Mouse (Mus musculus) brain, embryonic 14.5 days (tissue): ENCODE measurements around the gene Ccdc80.

ENCODE experiments used
- CTCF ChIP-seq: fragments of 200-500 bp; IDR thresholded peaks from 2 replicates; pipeline ENCODE4 v1.5.1; 2012; ENCODE audit warnings: inconsistent platforms, mild to moderate bottlenecking, moderate library complexity, borderline replicate concordance; ENCODE audit not compliant: insufficient read depth, insufficient read length; ENCODE audit errors: extremely low read depth
- POLR2A ChIP-seq: fragments of 200-500 bp; IDR thresholded peaks from 2 replicates; pipeline ENCODE4 v1.6.1; 2012; ENCODE audit warnings: mild to moderate bottlenecking, inconsistent platforms, borderline replicate concordance; ENCODE audit not compliant: poor library complexity, insufficient read depth, insufficient read length, severe bottlenecking; ENCODE audit errors: extremely low read depth

- TF ChIP-seq CTCF = no peak
- no peak for TF ChIP-seq POLR2A
Observed at GRCm38 (mm10) chr16:45044844-45045243, 48.4 kb upstream of the Ccdc80 start.
